Mouse (Mus musculus) adrenal gland (tissue): Measurements from ENCODE around the gene Insig1.

Experiments used
- intact Hi-C: fragments of 180-260 bp; cut with DNase I; formaldehyde crosslinking; loops from one replicate; pipeline ENCODE4 v1.15.1; 2025

Gene Insig1

DNA sequence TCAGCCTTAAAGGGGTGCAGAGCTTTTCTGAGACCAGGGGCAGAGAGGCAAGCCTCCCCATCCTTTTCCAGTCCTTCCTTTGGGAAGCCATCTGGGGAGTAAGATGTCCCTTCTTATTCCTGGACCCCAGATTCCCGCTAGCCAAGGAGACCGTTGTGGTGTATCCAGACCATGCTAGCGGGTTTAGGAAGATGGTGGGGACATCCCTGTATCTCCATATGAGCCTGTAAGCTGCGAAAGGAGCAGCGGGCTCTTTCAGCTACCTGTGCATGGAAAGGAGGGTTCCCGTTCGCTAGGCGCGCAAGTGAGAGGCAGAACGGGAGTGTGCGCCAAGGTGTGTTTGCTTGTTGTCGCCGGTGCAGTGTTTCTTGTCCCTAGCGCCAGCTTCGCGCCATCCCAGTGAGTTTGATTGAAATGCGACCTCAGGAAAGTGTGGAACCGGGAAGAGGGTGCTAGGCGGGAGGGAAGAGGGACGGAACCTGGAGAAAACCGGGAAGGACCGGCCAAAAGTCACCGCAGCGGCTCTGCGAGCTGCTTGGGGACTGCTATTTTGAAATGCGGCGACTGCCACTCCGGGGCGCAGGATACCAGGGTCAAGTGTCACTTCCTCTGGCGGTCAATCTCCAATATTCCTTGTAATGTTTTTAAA is 46.8 kb downstream of the Insig1 start:
- intact Hi-C loops = no loop called here

DNA sequence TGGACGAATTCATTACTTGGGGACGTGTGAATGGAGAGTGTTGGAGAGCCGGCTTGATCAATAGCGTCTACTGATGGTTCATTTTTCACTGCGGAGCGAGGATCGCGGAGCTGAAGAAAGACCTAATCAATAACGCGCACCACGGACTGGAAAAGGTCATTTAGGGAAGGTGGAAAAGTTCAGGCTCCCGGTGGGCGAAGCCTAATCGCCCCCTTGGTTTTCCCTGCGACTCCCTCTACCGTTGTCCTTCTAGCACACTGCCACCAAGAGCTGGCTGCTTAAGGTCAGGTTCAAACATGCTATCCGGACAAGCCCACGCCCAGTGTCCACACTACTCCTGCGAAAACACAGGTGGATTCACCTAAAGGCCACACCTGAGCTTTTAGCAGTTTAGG is 47.4 kb downstream of the Insig1 start:
- intact Hi-C loops = no loop called here

DNA sequence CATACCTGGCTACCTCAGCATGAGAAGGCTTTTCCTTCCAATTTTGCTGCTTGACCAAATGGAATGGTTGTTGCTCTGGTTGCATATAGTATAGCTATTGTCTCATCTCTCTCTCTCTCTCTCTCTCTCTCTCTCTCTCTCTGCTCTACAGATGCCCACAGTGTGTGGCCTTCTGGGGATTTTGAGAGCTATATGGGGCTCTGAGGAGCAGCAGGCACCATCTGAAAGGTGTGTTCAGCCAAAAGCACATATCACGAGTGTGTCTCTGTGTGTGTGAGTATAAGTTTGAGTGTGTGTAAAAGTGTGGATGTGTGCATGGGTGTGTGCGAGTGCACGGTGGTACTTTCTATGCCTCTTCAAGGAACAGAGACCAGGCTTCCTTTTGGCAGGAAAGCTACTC is 48.4 kb downstream of the Insig1 start:
- intact Hi-C loops = no loop called here

DNA sequence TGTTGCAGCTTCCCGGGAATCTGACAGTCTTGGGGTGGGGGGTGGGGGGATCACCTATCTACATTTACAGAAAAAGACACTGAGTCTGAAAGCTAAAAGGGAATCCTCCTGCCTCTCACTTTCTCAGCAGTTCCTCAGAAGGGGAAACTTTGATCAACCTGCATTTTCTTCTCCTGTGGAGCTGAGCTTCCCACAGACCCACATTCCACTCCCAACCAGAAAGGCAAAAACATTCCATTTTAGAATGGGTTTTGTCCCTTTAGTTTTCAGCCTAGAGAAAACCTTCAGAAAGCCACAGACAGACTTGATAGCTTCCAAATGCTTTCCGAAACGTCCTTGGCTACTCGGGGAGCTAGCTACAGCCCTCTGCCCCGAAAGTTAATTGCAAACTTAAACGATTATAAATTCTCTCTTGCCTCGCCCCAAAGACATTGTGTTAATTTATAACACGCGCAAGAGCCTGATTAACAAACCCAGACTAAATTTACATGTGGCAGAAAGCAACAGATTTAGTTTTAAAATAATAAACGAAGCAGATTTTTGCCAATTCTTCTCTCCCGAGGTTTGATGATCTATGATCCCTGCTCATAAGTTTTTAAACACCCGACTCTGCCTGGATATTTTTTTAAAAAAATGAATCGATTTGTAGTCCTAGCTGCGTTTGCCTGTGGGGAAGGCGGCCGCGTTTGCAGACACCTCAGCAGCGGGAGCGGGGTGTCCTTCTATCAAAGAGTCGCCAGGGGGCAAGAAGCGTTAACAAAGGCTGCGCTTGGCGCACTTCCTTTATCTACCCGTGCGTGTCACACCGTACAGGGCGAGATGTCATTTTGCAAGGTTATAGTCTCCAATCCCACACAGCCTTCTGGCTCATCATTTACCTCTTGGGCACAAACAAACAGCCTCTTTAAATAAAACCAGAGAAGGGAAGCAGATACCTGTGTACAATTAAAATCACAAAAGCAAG is 51.6 kb downstream of the Insig1 start:
- intact Hi-C loops = loop anchor here (10.0 kb wide), 1 partner anchor 262 kb away; no protein-coding TSS in a partner anchor

DNA sequence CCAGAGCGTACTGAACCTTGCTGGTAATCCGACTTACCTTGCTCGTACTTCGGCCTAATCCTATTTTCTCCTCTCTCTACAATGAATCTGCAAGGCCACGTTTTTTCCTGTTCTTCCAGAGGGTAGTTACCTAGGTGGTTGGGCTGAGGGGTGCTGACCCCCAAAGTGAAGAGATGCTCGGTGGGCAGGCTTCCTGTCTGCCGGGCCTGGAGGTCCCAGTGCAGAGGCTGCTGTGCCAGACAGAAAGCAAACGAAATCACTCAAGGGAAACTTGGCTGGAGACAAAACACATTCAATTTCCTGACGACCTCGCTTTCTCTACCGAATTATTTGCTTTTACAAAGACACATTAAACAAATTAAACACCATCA is 52.3 kb downstream of the Insig1 start:
- intact Hi-C loops = loop anchor here (10.0 kb wide), 1 partner anchor 261 kb away; no protein-coding TSS in a partner anchor

DNA sequence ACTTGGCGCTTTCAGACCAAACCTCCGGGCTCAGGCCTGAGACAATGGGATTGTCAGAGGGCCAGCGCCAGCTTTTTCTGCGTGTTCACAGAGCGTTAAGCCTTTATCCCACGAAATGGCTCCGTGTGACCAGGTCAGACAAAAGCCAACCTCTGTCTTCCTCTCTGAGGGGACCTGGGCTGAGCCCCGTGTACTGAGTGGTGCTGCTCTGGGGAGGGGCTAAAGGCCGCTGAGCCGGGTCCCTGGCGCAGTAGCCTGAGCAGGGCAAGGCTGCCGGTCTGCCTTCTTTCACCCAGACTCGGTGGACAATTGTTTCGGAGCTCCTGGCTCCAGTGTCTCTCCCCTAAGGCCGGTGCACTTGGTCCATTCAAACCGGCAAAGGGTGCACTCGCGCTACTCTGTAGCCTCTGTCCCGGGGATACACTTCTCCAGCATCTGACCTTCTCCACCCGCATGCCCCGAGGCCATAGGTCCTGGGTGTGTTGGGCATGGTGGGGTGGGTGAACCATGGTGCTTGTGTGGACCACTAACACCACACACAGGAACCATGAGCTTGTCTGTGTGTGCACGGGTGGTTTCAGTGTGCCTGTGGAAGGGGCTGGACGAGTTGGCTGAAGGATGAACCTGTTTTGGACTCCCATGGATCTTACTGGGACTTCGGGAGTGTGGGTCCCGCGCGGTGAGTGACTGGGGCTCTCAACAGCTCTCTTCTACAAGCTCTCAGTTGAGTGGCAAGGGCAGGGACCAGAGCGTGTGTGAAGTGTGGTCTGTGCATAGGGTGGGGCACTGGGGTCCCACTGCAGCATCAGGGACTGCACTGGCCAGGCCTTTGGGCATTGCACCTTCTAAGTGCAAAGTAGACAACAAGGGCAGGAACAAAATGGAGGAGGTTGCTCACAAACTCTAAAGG is 53.4 kb downstream of the Insig1 start:
- intact Hi-C loops = loop anchor here (10.0 kb wide), 1 partner anchor 260 kb away; no protein-coding TSS in a partner anchor
